Mouse (Mus musculus) forebrain, postnatal 0 days (tissue): ENCODE measurements around the gene Frk. TPM values are rescaled to one million over a fixed set of nuclear protein-coding genes. Genes with fewer than 3 reads are reported as not detected.
A peak's percentile ranks its signal among the peaks of the same experiment; 100 is the strongest.
"Not testable (repeated sequence)": the region's sequence is repeated elsewhere in the genome, so short reads cannot be mapped to it uniquely, and the experiment has no call there.

Experiments used
- ATAC-seq: fragments of 200-750 bp; cut with Nextera tagmentation; 2 replicates; pipeline ENCODE4 v1.8.0; 2017; ENCODE audit warnings: mild to moderate bottlenecking, moderate library complexity
- DNase-seq: peaks from one replicate; pipeline ENCODE4 v3.0.0-alpha.2; 2015
- H3K27ac ChIP-seq: fragments of 300-500 bp; sonication (generic); 2 replicates; pipeline ENCODE4 v1.5.1; 2014; ENCODE audit warnings: low read depth, mild to moderate bottlenecking, antibody characterized with exemption, low read length, moderate library complexity, mixed read lengths
- H3K27me3 ChIP-seq: fragments of 300-500 bp; sonication (generic); 2 replicates; pipeline ENCODE4 v1.6.1; 2014; ENCODE audit warnings: mild to moderate bottlenecking, low read length, mixed read lengths; ENCODE audit not compliant: insufficient read depth
- H3K36me3 ChIP-seq: fragments of 300-500 bp; sonication (generic); 2 replicates; pipeline ENCODE4 v1.6.1; 2014; ENCODE audit warnings: mild to moderate bottlenecking, moderate library complexity; ENCODE audit not compliant: insufficient read depth
- H3K4me1 ChIP-seq: fragments of 300-500 bp; sonication (generic); 2 replicates; pipeline ENCODE4 v1.6.1; 2014; ENCODE audit warnings: antibody characterized with exemption; ENCODE audit not compliant: insufficient read depth
- H3K4me2 ChIP-seq: fragments of 300-500 bp; sonication (generic); 2 replicates; pipeline ENCODE4 v1.6.1; 2014; ENCODE audit warnings: low read depth, mild to moderate bottlenecking, moderate library complexity
- H3K4me3 ChIP-seq: fragments of 300-500 bp; sonication (generic); 2 replicates; pipeline ENCODE4 v1.5.1; 2014; ENCODE audit warnings: low read depth, low read length, mixed read lengths
- H3K9ac ChIP-seq: fragments of 300-500 bp; sonication (generic); 2 replicates; pipeline ENCODE4 v1.6.1; 2014; ENCODE audit warnings: mild to moderate bottlenecking
- H3K9me3 ChIP-seq: fragments of 300-500 bp; sonication (generic); 2 replicates; pipeline ENCODE4 v1.6.1; 2016; ENCODE audit warnings: low read length
- CTCF ChIP-seq: sonication (generic); IDR thresholded peaks from 2 replicates; pipeline ENCODE4 v1.5.1; 2016; ENCODE audit warnings: antibody characterized with exemption, control low read depth, low read depth
- WGBS: fragments of 180-500 bp; shearing (Covaris S2); extraction: QIAGEN DNeasy Blood & Tissue Kit; methylation state at CpG from one replicate; pipeline ENCODE4 v1.1.7; 2014; 5-methylcytosine and 5-hydroxymethylcytosine counted together
- polyA plus RNA-seq: library from polyadenylated mRNA; unstranded; fragments of >200 nt; fragmentation: Nextera tagmentation; extraction: Ambion mirVana; gene quantifications from 2 replicates; pipeline ENCODE4 v1.2.1, GENCODE M21; 2015
- total RNA-seq: library from RNA; depleted of rRNA; stranded (reverse); fragments of >200 nt; gene quantifications from 2 replicates; pipeline ENCODE4 v1.2.3, GENCODE M21; 2014; rRNA removed

The Frk gene
- total RNA-seq (0.86 and 0.92 TPM in 2 replicates), polyA plus RNA-seq (0.54 and 0.80 TPM in 2 replicates)

GRCm38 (mm10) chr10:34483297-34484013 is at the start of gene Frk:
Gene Frk (plus strand): TSS chr10:34483399.
- H3K9ac ChIP-seq, result no peak within 1 kb of the TSS
- H3K36me3 ChIP-seq, result no peaks in the 10 kb centered on the region
- no peak within 1 kb of the TSS for H3K27ac ChIP-seq
- DNase-seq, result no peak
- H3K27me3 ChIP-seq, result no peaks in the 10 kb centered on the region
- no peak for TF ChIP-seq CTCF
- no peaks in the 10 kb centered on the region for H3K9me3 ChIP-seq
- no peak for ATAC-seq
- no peaks in the 10 kb centered on the region for H3K4me1 ChIP-seq
- H3K4me3 ChIP-seq, result no peak within 1 kb of the TSS
- WGBS, result 43% methylated on average over 11 of the region's 11 CpGs
- no peak within 1 kb of the TSS for H3K4me2 ChIP-seq

- not testable (repeated sequence) for H3K9me3 ChIP-seq, ATAC-seq, H3K27me3 ChIP-seq, H3K9ac ChIP-seq, H3K4me1 ChIP-seq, H3K4me2 ChIP-seq, H3K36me3 ChIP-seq, H3K27ac ChIP-seq, DNase-seq, H3K4me3 ChIP-seq
- WGBS, result 95% methylated on average over 6 of the region's 14 CpGs
Observed at GRCm38 (mm10) chr10:34434191-34434590, 49.0 kb upstream of the Frk start.

- Histone ChIP-seq H3K36me3 (no peaks in the 10 kb centered on the region), H3K4me2 (no peak overlapping the region), H3K9ac (no peak overlapping the region), H3K4me1 (no peaks in the 10 kb centered on the region), H3K27ac (no peak overlapping the region), H3K4me3 (no peak overlapping the region), H3K27me3 (no peaks in the 10 kb centered on the region; the same call in 1 of the 2 replicates), H3K9me3 (no peaks in the 10 kb centered on the region)
- DNase-seq (no peak), ATAC-seq (no peak)
- TF ChIP-seq CTCF, result no peak
- 54% methylated on average over 1 of the region's 1 CpGs for WGBS
Observed at GRCm38 (mm10) chr10:34449469-34449868, 33.7 kb upstream of the Frk start.

- H3K36me3 ChIP-seq, result no peaks in the 10 kb centered on the region
- H3K4me2 ChIP-seq, result no peak overlapping the region
- no peak overlapping the region for H3K4me3 ChIP-seq
- no peak overlapping the region for H3K9ac ChIP-seq
- H3K27ac ChIP-seq, result no peak overlapping the region
- no peak for TF ChIP-seq CTCF
- 23% methylated on average over 4 of the region's 4 CpGs for WGBS
- DNase-seq, result peak; percentile 12
- no peak for ATAC-seq
- H3K27me3 ChIP-seq, result no peaks in the 10 kb centered on the region
- no peaks in the 10 kb centered on the region for H3K4me1 ChIP-seq
- no peaks in the 10 kb centered on the region for H3K9me3 ChIP-seq
Observed at GRCm38 (mm10) chr10:34461451-34461850, 21.7 kb upstream of the Frk start.

GRCm38 (mm10) chr10:34464321-34464720 is 18.9 kb upstream of the Frk start:
- no peaks in the 10 kb centered on the region for H3K27me3 ChIP-seq
- DNase-seq (no peak), ATAC-seq (no peak)
- no peak for TF ChIP-seq CTCF
- no peak overlapping the region for H3K4me2 ChIP-seq
- H3K9ac ChIP-seq, result no peak overlapping the region
- 95% methylated on average over 4 of the region's 4 CpGs for WGBS
- H3K4me3 ChIP-seq, result no peak overlapping the region
- no peaks in the 10 kb centered on the region for H3K36me3 ChIP-seq
- no peak overlapping the region for H3K27ac ChIP-seq
- no peaks in the 10 kb centered on the region for H3K9me3 ChIP-seq
- H3K4me1 ChIP-seq, result no peaks in the 10 kb centered on the region

GRCm38 (mm10) chr10:34469037-34469436 is 14.2 kb upstream of the Frk start:
- Histone ChIP-seq H3K9me3 (no peaks in the 10 kb centered on the region), H3K4me3 (no peak overlapping the region), H3K9ac (no peak overlapping the region), H3K27ac (no peak overlapping the region), H3K4me2 (no peak overlapping the region), H3K36me3 (no peaks in the 10 kb centered on the region), H3K27me3 (no peaks in the 10 kb centered on the region), H3K4me1 (no peaks in the 10 kb centered on the region)
- DNase-seq, result no peak
- no peak for ATAC-seq
- 10% methylated on average over 2 of the region's 2 CpGs for WGBS
- no peak for TF ChIP-seq CTCF

- no peaks in the 10 kb centered on the region for H3K36me3 ChIP-seq
- H3K9me3 ChIP-seq, result no peaks in the 10 kb centered on the region
- H3K9ac ChIP-seq, result no peak overlapping the region
- DNase-seq (no peak), ATAC-seq (0 out of 2 replicates have a peak, but pooled peaks have one; percentile 1)
- no peak for TF ChIP-seq CTCF
- no peaks in the 10 kb centered on the region for H3K4me1 ChIP-seq
- no peaks in the 10 kb centered on the region for H3K27me3 ChIP-seq
- H3K4me2 ChIP-seq, result no peak overlapping the region
- 89% methylated on average over 4 of the region's 4 CpGs for WGBS
- H3K27ac ChIP-seq, result no peak overlapping the region
- no peak overlapping the region for H3K4me3 ChIP-seq
Observed at GRCm38 (mm10) chr10:34479942-34480455, 3.2 kb upstream of the Frk start.
